Mouse (Mus musculus): Measurements from ENCODE around the gene Tnfaip1.
"Not testable (repeated sequence)": the region's sequence is repeated elsewhere in the genome, so short reads cannot be mapped to it uniquely, and the experiment has no call there.

The Tnfaip1 gene

DNA sequence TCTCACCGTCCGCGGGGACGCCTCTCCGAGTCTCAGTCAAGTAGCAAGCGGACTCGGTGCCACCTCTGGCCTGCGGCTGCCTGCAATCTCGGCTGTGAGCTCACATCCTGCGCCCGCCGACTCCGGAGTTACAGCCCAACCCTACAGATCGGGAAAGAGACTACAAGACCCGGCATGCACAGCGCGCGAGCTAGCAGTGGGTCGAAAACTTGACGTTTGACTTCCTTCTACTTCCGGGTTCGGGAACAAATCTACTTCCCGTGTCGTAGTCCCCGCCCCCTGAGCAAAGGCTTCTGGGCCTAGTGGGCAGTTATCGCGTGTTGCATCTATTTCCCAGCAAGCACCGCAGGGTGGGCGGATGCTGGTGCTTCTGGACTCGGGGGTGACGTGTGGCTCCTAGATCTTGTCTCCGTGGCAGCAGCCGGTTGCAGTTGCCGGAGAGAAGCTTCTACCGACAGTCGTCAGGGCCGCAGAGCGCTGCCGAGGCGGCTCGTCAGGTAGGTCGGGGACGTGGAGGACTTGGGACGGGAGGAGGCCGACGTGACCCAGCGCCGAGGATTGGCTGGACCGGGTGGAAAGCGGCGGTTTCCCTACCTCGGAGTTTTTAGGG is at the start of gene Tnfaip1, which contains the start of gene Ift20:
Gene Tnfaip1 (minus strand): TSS at position 253 of the 610 bp plus-strand sequence.
Gene Ift20 (plus strand): TSS at position 282 of the 610 bp plus-strand sequence.
- peak; percentile 95 to 97 for DNase-seq (ENCODE audit: low read depth in 1 of 2, low spot score in 2 of 2)

GRCm38 (mm10) chr11:78582848-78583247 is 46.7 kb upstream of the Tnfaip1 start:
- no peak for DNase-seq (ENCODE audit: low read depth in 1 of 2, low spot score in 2 of 2)

DNA sequence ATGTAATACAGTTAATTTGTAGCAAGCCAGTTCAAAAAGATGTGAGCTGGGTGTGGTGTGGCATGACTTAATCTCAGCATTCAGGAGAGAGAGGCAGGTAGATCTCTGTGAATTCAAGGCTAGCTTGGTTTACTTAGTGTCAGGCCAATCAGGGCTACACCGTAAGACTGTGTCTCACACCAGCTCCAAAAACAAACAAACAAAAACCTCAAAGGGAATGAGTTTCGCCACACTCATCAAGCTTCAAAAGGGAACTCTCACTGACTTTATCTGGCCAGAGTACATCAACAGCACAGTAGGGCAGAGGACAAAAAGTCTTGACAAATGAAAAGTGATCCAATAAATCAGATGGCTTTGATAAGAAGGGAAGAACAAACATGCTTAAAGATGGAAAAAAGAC is 38.8 kb upstream of the Tnfaip1 start:
- no peak for DNase-seq (ENCODE audit: low read depth in 1 of 2, low spot score in 2 of 2)

- DNase-seq (ENCODE audit: low read depth in 1 of 2, low spot score in 2 of 2): no peak
These were observed 38.4 kb upstream of the Tnfaip1 start for GRCm38 (mm10) chr11:78574536-78574935.

- not testable (repeated sequence) for DNase-seq (ENCODE audit: low read depth in 1 of 2, low spot score in 2 of 2)
These were observed 37.9 kb upstream of the Tnfaip1 start for GRCm38 (mm10) chr11:78574031-78574430.

- DNase-seq (ENCODE audit: low read depth in 1 of 2, low spot score in 2 of 2): no peak
These were observed 35.7 kb upstream of the Tnfaip1 start for GRCm38 (mm10) chr11:78571854-78572253.

DNA sequence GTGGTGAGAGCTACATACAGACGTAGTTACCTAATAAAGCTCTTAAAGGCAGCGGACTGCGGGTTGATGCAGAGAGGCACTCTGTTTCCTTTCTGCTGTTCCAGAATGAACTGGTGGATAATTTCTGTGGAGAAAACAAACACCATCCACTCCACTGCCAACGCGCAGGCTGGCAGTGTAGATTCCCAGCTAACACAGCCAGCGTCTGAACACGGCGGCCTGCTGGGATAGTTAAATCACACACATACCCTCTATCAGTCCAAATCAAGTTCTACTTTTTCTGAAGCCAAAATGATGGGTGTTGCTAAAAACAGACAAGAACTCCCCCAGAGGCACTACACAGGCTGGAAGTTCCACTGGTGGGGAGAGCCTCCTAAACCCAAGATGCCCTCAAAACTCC is 35.3 kb upstream of the Tnfaip1 start:
- no peak for DNase-seq (ENCODE audit: low read depth in 1 of 2, low spot score in 2 of 2)

DNA sequence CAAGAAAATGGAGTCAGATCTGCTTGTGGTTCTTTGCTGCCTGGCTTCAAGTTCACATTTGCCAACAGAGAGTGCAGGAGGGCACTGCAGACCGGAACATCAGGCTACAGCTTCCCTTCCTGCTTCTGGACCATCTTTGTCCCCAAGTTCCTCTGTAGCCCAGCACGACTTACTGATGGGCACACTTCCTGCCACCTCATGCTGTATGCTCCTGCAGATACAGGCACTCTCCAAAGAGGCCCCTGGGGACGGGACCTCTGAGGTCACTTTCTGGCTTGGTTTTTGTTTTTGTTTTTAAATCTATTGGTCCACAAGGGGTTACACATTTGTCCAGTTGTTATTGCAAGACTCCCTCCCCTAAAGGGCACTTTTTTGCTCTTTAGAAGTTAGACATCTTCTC is 33.7 kb upstream of the Tnfaip1 start:
- no peak for DNase-seq (ENCODE audit: low read depth in 1 of 2, low spot score in 2 of 2)

DNA sequence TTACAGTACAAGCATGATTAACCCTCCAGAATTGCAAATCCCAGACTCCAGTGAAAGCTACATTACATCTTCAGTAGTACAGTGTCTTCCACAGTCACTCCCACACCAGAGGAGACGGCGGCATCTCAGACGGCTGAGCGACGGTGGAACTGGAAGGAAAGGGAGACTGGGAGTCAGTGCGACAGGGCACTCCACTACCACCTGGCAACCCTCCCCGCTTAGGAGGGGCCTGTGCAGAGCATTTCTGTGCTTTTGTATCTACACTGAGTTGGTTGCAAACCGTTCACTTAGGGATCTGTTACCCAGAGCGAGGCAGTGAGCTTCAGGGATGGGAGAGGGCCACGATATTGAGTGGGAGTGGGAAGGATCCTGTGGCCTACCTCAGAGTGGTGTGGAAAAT is 32.7 kb upstream of the Tnfaip1 start:
- DNase-seq (ENCODE audit: low read depth in 1 of 2, low spot score in 2 of 2): no peak

DNA sequence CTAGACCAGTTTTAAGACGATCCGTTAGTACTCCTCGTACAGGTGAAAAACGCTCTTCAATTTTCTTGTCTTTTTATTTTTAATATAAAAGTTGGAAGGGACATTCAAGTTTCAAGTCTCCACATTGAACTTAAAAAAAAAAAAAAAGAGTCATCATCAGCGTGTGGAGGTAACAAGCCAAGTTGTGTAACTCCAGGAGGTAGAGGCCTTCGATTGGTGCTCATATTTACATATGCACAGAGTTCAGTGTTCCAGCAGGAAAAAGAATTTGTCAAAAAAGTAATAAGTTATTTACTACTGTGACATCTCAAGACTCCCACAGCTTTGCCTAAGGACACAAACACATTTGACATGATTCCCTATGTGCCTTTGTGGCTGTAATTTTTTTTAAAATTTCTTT is 31.5 kb upstream of the Tnfaip1 start:
- no peak for DNase-seq (ENCODE audit: low read depth in 1 of 2, low spot score in 2 of 2)

DNA sequence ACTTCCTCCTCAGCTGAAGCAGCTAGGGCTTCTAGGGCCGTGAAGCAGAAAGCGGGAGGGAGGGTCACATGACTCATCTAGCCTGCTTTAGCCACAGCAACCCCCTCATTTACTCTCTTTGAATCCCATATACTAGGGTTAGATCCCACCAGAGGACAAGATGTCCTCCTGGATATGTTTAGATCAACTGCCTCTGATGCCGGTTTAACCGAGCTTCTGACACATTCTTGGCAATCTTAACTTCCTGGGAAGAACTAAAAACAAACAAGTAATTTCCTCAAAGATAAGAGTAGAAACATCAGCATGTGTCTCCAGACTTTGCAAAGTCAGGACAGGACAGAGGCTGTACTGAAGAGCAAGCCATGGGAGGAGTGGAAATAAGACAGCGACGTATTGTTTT is 30.6 kb upstream of the Tnfaip1 start:
- no peak for DNase-seq (ENCODE audit: low read depth in 1 of 2, low spot score in 2 of 2)

DNA sequence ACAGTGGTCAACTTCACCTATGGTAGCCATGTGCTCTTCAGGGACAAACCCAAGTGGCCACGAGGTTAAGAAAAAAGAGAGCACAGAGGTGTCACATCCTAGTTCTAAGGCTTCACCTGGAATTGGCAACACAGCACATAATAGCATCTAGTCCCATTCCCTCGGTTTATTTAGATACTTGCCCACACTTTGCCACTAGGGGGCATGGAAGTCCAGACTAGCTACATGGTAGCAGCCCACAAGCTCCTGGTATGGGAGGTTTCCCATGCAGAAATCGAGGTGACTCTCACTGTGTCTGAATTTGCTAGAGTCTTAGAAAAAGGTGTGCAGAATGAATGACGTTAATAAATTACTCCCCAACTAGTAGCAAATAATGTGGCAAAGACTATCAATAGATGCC is 24.3 kb upstream of the Tnfaip1 start:
- DNase-seq (ENCODE audit: low read depth in 1 of 2, low spot score in 2 of 2): no peak

- DNase-seq (ENCODE audit: low read depth in 1 of 2, low spot score in 2 of 2): no peak
These were observed 21.1 kb upstream of the Tnfaip1 start for GRCm38 (mm10) chr11:78557241-78557640.

- no peak for DNase-seq (ENCODE audit: low read depth in 1 of 2, low spot score in 2 of 2)
These were observed 19.9 kb upstream of the Tnfaip1 start for GRCm38 (mm10) chr11:78556070-78556469.

DNA sequence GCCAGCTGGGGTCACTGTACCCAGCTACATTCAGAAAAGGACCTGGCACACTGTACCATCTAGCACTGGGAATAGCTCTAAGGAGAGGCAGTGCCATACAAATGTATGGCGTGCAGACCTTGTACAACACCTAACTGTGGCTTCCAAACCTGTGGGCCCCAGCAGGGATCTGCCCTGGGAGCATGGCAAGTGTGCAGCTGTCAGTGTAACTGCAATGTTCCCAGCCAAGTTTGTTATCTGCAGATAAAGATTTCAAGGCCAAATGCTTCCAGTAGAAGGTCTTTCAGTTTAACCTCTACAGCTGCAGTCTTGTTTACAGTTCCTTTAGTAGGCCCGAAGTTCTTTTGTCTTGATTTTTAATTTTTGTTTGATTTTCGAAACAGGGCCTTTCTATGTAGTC is 19.5 kb upstream of the Tnfaip1 start:
- no peak for DNase-seq (ENCODE audit: low read depth in 1 of 2, low spot score in 2 of 2)

DNA sequence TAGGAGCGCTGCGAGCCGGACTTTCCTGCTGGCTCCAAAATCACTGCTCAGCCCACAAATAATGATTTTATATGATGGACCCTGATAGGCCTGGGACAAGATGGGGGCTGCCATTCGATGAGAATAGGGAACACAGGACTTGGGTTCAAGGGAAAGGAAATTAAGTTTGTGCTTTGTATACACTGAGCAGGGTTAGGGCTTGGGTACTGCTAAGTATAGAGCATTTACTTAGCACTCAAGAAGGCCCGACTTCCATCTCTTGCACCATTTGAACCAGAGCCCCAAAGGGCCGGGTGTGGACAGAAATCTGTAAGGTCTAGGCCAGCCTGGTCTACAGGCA is 14.9 kb upstream of the Tnfaip1 start:
- no peak for DNase-seq (ENCODE audit: low read depth in 1 of 2, low spot score in 2 of 2)

GRCm38 (mm10) chr11:78550168-78551058 is 14.3 kb upstream of the Tnfaip1 start, which contains the start of gene Tmem97:
Tmem97 (minus strand) TSS chr11:78550777.
- peak; percentile 84 to 88 for DNase-seq (ENCODE audit: low read depth in 1 of 2, low spot score in 2 of 2)

DNA sequence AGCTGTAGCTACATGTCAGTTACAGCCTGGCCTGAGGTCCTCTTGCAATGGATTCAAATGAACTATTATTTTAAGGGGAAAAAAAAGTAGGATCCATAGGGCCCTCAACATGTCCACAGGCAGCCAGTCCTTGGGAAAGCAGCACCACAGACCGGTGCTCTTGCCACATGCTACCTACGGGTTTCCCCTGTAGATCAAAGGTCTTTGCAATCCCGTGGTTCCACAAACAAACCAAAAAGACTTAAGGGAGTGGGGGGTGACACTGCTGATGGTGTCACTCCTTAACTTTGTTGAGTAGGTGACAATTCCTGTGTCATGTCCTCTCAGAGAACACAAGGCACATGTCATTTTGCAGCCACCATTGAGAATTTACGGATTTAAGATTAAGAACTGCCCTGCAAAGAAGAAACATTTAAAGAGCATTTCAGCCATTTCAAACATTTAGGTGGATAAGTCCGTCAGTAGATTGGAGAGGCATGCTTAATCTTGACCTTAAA is 13.4 kb upstream of the Tnfaip1 start:
- no peak for DNase-seq (ENCODE audit: low read depth in 1 of 2, low spot score in 2 of 2)

GRCm38 (mm10) chr11:78547718-78548460 is 11.8 kb upstream of the Tnfaip1 start:
- no peak for DNase-seq (ENCODE audit: low read depth in 1 of 2, low spot score in 2 of 2)

DNA sequence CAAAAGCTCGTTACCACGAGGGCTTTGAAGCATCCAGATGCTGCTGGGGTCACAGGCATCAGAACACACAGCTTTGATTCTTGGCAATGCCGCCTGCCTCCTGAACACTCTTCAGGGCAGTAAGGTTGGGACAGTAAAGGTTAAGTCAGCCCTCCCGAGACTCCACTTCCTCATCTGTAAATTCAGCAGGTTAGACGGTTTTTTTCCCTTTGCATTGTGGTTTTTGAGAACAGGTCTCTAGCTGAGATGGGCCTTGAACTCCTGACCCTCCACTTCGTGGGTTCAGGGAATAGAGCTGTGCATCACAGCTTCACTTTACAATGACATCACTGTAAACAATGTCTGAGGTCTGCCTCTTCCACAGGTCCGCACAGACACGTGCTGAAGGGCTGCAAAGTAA is 9.0 kb upstream of the Tnfaip1 start:
- no peak for DNase-seq (ENCODE audit: low read depth in 1 of 2, low spot score in 2 of 2)

DNA sequence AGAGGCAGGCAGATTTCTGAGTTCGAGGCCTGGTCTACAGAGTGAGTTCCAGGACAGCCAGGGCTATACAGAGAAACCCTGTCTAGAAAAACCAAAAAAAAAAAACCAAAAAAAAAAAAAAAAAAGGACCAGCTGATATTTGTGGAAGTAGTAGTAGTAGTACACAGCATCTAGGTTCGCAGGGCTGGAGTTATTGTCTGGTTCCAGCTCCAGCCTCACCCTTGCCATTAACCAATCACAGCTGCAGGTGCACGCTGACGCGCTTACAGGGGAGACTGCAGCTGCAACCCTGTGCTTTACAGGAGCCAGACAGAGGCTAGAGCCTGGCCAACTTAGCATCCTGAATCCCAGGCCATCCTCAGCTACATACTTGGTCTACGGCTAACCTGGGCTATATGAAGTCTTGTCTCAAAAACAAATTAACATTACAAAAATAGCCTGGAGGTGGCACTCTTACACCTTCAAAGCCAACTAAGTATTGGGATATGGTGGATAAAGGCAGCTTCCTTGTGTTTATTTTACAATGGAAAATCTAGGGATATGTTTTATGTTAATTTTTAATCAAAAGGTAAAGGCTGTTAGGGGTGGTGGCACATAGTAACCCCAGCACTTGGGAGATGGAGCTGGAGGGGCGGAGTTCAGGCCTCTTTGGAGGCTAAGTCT is 8.4 kb upstream of the Tnfaip1 start:
- DNase-seq (ENCODE audit: low read depth in 1 of 2, low spot score in 2 of 2): no peak

Data from monocyte, adult 2 months (primary cell).